Mouse (Mus musculus) CH12F3 (cell line): Measurements from ENCODE around the gene Ext2.

ENCODE experiments used
- in situ Hi-C: fragments of 300-500 bp; cut with MboI; formaldehyde crosslinking; loops from 2 replicates; pipeline ENCODE4 v1.14.3; 2020; ENCODE audit warnings: low sequenced_read_pairs

Ext2 gene

GRCm38 (mm10) chr2:93745741-93746140 is 76.6 kb downstream of the Ext2 start:
- in situ Hi-C loops = no loop called here

- in situ Hi-C loops = no loop called here
These were observed 77.8 kb downstream of the Ext2 start for GRCm38 (mm10) chr2:93744346-93745229.

GRCm38 (mm10) chr2:93741700-93742099 is 80.7 kb downstream of the Ext2 start:
- in situ Hi-C loops = no loop called here

- in situ Hi-C loops = no loop called here
These were observed 83.3 kb downstream of the Ext2 start for GRCm38 (mm10) chr2:93739044-93739569.

- in situ Hi-C loops = no loop called here
These were observed 85.2 kb downstream of the Ext2 start for GRCm38 (mm10) chr2:93737146-93737545.

- in situ Hi-C loops = no loop called here
These were observed 89.7 kb downstream of the Ext2 start for GRCm38 (mm10) chr2:93732658-93733057.

- in situ Hi-C loops = no loop called here
These were observed 92.8 kb downstream of the Ext2 start for GRCm38 (mm10) chr2:93729585-93729984.

GRCm38 (mm10) chr2:93723138-93723744 is 99.1 kb downstream of the Ext2 start:
- in situ Hi-C loops = no loop called here

GRCm38 (mm10) chr2:93720956-93721355 is 101.4 kb downstream of the Ext2 start:
- in situ Hi-C loops = no loop called here

GRCm38 (mm10) chr2:93719792-93720675 is 102.3 kb downstream of the Ext2 start:
- in situ Hi-C loops = no loop called here

GRCm38 (mm10) chr2:93713267-93713666 is 109.1 kb downstream of the Ext2 start:
- in situ Hi-C loops = no loop called here

- in situ Hi-C loops = no loop called here
These were observed 110.9 kb downstream of the Ext2 start for GRCm38 (mm10) chr2:93711460-93711859.

GRCm38 (mm10) chr2:93709696-93710095 is 112.7 kb downstream of the Ext2 start:
- in situ Hi-C loops = no loop called here

- in situ Hi-C loops = no loop called here
These were observed 113.1 kb downstream of the Ext2 start for GRCm38 (mm10) chr2:93709241-93709640.

GRCm38 (mm10) chr2:93706825-93707224 is 115.5 kb downstream of the Ext2 start:
- in situ Hi-C loops = no loop called here

GRCm38 (mm10) chr2:93706407-93706806 is 116.0 kb downstream of the Ext2 start:
- in situ Hi-C loops = no loop called here

- in situ Hi-C loops = no loop called here
These were observed 118.2 kb downstream of the Ext2 start for GRCm38 (mm10) chr2:93704195-93704594.

GRCm38 (mm10) chr2:93702936-93703926 is 119.1 kb downstream of the Ext2 start:
- in situ Hi-C loops = no loop called here

GRCm38 (mm10) chr2:93699346-93699745 is 123.0 kb downstream of the Ext2 start:
- in situ Hi-C loops = no loop called here

- in situ Hi-C loops = no loop called here
These were observed 126.2 kb downstream of the Ext2 start for GRCm38 (mm10) chr2:93696181-93696641.
